Mouse (Mus musculus) mouse trophoblast stem cell (cell line): ENCODE results near the gene Ptn.
"Not testable (repeated sequence)": the region's sequence is repeated elsewhere in the genome, so short reads cannot be mapped to it uniquely, and the experiment has no call there.

Experiments
- in situ Hi-C, 2 experiments: fragments of 300-500 bp; cut with MseI, MboI; formaldehyde crosslinking; loops; 2 replicates in 1 of 2; 3 replicates in 1 of 2; pipeline ENCODE4 v1.15.1; 2025

Gene Ptn

DNA sequence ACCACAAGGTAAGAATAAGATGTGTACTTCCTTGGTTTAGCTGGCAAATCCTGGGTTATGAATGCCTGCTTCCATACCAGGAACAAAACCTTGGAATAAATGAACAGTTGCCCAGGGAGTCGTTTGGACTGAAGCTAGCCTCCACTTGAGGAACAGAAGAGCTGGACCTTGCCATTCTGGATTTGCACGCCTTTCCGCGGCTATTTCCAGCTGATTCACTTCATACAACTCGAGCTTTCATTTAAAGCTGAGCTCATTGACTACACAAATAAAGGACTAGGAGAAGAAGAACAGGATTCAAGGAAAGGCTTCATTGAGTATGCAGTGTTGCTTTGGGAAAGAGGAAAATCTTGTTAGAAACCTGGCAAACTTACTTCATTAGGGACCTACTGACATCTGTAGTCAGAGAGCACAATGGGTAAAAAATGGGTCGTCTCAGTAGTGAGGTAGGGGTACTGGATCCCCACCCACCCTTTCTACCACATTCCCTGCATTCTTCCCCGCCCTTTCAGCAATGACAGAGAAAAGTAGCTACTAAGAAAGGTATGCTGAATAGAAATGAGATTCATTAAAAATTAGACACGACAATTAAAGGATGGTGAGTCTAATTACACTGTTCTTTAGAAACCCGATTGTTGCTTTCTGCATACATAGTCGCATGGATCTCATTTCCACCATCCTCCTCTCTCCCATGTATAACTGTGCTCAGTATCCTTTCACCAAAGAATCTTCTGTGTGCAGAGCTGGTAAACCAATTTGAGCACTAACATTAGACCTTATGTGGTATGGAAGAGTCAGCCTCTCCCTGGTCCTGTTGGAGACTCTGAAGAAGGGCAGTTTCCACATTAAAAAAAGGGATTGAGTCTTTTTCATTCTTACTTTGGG lies 54.8 kb downstream of the Ptn start:
- in situ Hi-C loops, result no loop called here

DNA sequence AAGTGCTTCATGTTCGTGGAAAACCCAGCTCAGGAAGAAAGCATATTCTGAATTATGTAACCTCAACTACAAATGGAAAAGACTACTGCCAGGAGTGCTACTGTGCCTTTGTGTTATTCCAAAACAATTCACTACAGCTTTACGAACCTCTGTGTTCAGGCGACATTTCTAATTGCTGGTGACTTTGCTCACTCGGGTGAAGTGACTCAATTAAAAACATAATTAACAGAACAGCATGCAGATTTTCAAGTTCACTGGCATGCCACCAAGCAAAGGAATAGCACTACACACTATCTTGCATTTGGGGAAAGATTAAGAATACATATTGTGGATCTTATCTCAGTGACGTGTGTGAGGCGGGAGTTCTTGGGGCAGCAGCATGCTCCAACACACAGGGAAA lies 57.1 kb downstream of the Ptn start:
- in situ Hi-C loops, result no loop called here

DNA sequence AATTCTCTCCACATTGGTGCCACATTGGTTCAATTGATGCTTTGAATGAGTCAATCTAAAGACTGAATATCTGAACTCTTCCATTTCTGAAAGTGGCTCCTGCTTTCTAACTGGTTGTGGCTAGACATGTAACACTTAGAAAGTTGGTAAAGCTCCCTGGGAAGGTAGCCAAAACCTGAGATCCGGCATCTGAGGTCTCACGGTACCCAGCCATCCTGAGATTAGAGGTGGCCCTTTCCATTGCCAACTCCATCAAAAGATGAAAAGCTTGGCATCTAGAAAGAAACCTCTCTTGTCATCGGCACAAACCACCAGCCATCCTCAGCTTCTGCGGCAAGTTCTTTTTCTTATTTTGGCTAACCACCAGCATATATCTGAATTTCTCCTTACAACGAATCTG lies 70.2 kb downstream of the Ptn start:
- in situ Hi-C loops, result no loop called here

DNA sequence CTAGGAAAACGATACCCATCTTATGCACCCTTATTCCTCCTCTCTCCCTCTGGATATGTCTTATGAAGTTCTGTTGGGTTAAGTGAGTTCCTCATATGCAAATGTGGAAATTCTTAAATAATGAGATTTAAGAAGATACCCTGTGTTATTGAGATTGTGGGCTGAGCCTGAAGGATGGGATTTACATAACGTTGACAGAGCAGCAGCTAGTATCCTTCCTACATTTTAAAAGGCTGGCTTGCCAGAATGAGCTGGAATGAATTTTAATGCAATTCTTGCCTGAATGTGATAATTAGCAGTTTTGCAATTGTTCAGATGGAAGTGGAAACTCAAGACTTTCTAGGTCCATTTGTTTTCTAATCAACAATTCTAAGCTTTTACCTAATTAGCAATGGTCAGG lies 73.3 kb downstream of the Ptn start:
- in situ Hi-C loops, result no loop called here

DNA sequence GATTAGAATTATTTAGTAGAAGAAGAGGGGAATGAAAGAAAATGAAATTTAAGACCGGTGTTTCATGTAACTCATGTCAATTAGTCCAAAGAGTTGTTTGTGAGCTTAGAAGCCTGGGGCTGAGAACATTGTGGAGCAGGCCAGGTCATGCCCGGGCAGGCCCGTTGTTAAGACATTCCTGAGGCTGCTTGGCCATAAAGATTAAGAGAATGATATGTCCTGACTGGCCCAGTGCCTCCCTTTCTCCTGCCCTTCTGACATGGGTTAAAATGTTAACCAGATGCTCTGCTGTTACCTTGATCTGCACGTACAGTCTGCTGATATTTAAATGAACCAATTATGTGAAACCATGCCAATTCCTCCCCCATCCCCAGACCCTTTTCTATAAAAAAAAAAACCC lies 74.4 kb downstream of the Ptn start:
- in situ Hi-C loops, result not testable (repeated sequence)

DNA sequence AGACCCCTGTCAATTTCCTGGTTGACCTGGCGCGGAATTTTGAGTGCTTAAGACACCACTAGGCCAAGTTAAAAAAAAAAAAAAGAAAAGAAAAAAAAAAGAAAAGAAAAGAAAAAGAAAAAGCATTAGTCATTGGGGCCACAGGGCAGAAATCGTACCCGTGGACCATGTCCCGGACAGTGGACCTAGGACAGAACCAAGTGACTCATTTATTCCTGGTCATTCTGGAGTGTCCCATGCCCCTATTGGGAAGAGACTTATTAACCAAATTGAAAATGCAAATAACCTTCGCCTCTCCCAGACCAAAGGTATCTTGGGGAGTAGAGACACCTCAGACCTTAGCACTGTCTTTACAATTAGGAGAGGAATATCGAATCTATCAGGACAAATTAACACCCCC lies 80.2 kb downstream of the Ptn start:
- in situ Hi-C loops, result not testable (repeated sequence)

DNA sequence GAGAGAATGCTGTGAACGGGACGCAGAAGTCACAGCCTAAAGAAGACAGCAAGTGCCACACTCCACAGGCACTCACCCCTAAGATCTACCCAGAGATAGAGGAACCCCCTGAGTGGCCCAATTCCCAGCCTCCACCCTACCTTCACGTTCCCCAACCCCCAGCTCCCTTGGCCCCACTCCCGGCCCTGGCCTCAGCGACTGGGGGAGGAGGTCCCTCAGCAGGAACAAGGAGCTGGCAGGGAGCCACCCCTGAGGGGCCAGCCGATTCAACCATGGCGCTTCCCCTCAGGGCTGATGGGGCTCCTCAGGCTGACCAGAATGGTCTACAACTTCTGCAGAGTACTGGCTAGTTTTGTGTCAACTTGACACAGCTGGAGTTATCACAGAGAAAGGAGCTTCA lies 81.9 kb downstream of the Ptn start:
- in situ Hi-C loops, result no loop called here

DNA sequence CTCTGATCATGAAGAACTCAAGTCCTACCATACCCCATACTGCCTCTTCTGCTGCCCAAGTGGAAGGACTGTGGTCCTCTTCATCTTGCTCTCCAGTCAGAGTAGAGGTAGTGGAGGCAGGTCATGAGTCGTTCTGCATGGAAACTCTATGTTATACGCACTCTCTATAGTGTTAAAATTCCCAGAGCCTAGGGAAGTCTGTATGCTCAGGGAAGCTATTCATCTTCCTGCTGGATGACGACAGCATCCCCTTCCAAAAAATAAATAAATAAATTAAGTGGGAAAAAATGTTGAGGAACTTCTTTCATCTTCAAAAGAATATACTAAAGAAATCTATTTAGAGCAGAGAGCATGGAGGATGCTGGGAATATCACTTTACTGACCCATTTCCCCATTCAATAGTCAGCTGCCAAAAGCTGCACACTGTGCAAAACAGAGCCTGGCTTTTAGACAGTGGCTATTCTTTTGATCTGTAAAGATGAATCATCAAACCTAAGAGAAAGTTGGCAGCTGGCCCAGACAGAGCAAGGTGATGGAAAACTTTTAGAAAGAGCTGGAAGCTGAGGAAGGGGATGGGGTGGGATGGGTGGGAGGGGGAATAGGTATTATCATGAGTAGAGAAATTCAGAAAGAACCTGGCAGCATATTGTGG lies 84.4 kb downstream of the Ptn start:
- in situ Hi-C loops, result no loop called here

DNA sequence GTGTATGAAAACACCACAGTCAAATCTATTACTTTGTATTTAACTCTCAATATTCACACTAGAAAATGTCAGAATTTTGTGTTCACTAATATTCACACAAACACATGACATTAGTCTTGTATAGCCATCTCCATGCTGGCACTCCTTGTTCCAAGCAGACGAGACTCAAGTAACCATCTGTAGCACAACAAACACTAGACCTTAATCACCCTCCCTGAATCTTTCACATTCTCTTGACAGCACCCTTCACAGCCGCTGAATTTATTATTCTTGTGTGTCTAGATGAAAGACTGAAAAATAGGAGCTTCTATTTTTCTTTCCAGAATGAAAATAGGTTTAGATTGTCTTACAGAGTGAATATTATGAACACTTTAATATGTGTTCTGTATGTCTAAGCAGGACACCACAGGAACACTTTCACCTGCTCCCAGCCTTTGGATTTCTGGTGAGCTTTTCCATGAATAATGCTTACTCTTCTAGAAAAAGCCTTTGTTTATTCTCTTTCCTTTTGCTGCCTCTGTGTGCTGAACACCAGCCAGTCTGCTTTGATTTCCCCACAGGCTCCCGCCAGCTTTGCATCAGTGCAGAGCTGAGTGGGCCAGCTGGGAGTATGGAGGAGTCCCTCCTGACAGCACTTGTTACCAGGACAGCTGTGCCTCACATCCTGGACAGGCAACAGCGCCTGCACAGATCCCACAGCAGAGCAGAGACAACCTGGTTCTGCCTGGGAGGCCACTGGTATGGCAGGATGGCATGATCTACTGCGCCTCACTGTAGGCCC lies 87.1 kb downstream of the Ptn start:
- in situ Hi-C loops, result no loop called here

DNA sequence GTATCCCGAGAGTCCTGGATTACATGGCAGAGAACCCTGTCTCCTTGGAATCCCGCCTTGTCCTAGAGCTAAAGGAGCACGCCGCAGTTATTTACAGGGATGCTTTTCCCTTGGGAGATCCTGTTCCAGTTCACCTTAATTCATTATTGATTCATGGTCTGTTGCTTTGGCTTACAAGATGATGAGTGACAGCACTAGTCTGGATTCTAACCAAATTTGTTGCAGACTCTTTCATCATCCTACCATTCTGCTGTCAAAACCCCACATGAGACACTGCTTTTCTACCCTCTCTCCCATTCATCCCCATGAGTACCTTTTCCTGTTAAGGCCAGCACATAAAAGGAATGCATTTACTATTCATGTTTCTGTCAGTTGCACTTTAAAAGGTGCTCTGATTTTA lies 96.7 kb downstream of the Ptn start:
- in situ Hi-C loops, result no loop called here

DNA sequence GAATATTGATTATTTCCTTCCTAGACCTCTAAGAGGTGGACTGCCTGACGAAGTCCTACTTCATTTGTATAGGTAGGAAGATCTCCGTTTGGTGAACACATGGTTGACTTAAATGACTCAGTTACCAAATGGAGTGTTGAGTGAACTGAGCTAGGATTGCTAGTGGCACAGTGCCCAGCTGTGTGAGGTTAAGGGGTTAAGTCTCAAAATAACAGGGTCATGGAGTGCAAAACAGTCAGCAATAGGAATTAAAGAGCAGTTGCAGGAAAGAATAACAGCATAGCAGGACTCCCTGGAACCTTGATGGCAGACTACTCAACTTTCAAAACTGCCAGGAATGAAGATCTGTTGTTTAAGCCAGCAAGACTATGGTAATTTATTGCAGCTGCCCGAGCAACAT lies 114.5 kb downstream of the Ptn start:
- in situ Hi-C loops, result loop anchor here in 1 of 2 experiments (10.0 kb wide), 1 partner anchor 349 kb away; no protein-coding TSS in a partner anchor

DNA sequence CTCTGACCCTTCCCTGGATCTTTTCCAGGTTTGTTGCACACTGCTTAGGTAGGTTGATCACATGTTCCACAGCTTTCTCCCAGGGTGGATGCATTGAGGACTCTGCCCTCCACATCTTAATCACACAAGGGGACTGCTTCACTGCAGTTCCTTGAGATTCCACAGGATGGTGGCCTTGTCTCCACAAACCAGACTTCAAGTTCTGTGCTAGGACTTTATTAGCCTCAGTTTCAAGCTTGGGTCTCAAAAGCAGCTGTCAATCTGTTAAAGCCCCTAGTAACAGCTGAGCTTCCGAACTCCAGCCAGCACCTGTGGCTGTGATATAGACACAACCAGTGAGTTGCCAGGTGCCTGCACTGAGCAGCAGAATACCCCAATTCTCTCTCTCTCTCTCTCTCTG lies 118.5 kb downstream of the Ptn start:
- in situ Hi-C loops, result loop anchor here in 1 of 2 experiments (10.0 kb wide), 1 partner anchor 353 kb away; no protein-coding TSS in a partner anchor

DNA sequence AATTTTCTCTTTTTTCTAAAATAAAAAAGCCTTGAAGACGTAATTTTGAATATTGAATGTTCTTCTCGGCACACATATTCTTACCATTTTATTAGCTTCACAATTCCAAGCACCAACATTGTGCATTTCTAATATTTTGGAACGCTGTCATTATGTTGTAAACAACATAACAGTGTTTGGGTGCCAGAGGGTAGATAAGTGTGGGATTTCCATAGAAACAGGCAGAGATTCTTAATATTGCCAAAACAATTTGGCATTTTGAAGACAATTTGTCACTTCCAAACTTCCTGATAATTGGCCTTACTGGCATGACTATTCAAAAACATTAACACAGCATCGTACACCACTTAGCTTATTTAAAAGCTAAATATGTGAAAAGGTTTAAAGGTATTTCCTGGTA lies 119.1 kb downstream of the Ptn start:
- in situ Hi-C loops, result loop anchor here in 1 of 2 experiments (10.0 kb wide), 1 partner anchor 354 kb away; no protein-coding TSS in a partner anchor

DNA sequence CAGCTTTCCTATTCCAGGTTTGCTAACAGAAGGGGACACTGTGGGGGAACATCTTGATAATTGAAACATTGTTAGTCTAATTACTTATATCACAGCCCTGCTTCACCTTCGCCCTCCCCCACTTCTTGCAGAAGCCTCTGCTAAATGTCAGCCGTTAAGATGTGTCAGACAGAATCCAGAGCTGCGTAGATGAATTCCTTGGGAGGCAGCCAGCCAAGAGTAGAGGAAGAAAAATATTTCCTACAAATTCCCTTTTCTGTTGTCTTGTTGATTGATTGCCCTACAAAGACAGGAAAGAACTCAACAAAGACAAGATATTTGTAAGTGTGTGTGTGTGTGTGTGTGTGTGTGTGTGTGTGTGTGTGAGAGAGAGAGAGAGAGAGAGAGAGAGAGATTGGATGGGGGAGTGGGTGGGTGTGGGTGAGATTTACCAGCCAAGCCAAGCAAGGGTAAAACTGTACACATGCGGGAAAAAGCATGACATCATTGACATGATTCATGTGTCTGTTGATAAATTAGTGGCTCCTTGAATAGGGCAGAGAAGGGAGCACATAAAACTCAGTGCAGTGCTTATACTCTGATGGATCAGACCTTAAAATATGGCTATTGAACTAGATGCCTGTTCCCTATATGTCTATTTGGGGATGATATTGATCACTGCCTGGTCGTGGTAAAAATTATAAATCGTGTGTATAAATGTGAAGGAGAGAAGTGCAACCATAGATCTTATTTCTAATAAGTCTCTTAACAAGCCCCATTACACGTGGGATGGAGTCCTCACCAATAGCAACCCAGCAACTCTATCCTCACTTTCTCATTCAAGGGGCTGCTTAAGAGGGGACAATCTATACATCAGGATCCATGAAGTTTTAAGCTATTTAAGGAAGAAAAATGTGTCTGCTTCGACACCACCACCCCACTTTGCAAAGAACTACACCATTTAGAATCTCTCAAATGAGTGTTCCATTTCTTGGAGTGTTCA lies 133.0 kb downstream of the Ptn start:
- in situ Hi-C loops, result no loop called here

DNA sequence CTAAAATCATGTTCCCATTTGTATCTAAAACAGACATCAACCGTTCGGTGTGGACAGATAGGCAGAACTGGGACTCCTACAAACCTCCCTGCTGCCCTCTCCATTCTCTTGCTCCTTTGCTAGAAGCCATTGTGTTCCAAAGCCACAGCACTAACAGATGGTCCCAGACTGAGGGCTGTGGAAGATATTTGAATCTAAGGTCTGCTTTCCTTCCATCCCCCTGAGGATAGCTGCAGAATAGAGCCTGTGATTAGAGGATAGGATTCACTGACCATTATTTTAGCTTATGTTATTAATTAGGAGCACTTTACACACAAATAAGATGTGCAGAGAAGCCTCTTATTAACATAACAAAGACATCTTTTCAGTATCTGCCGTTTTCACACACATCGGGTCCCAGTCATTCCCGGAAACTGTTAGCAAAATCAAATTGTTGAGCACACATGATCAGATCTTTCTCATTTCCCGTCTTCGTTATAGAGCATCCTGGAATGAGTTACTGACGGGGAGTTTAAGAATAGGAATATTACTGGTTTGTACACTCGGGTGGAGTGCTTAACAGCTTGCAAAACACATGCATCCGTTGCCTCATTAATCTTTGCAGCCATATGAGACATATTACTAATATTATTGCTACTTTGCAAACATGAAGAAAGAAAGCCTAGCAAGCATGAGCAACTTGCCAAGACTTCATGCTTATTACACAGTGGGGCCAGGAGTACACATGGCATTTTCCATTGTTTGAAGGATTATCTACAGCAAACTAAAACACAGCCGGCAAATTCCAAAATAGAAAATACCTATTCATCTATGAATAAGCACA lies 137.4 kb downstream of the Ptn start:
- in situ Hi-C loops, result no loop called here

DNA sequence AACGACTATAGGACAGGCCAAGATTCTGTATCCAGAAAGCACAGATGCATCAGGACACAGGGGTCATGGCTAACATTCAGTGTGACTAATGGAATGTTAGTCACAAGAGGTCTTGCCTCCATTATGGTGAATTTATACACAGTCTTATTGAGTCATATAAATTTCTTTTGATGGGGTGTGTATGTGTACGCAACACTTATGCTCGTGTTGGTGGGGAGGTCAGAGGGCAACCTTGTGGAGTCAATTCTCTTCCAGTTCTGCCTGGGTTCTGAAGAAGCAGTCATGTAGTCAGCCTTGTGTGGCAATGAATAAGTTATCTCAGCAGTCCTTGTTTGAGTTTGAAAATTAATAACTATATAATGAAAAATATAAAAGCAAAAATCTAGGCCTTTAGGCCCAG lies 138.7 kb downstream of the Ptn start:
- in situ Hi-C loops, result no loop called here
